Mouse (Mus musculus): Measurements from ENCODE around the gene Lmntd1. TPM values are rescaled to one million over a fixed set of nuclear protein-coding genes. Genes with fewer than 3 reads are reported as not detected.
A peak's percentile ranks its signal among the peaks of the same experiment; 100 is the strongest.

Lmntd1 gene
- polyA plus RNA-seq, 1 experiment from 2014 or later, result 1.1 TPM

- Histone ChIP-seq H3K4me3 (replicated peaks; ENCODE audit: low read length) (no peak overlapping the region; the same call in 1 of the 2 replicates), H3K9ac (ENCODE audit: low read length) (peak overlapping the region; percentile 50), H3K9me3 (replicated peaks; ENCODE audit: control insufficient read depth, low read length) (peaks cover 5% of the 10 kb centered on the region; the same call in 1 of the 2 replicates), H3K27me3 (ENCODE audit: control insufficient read depth, insufficient read depth, low read length) (no peaks in the 10 kb centered on the region), H3K4me1 (ENCODE audit: control insufficient read depth, insufficient read depth, low read length) (peaks cover 3% of the 10 kb centered on the region; the same call in 1 of the 2 replicates), H3K4me2 (ENCODE audit: low read depth, low read length) (peak overlapping the region; percentile 36; the same call in 1 of the 2 replicates), H3K27ac (ENCODE audit: low read length) (no peak overlapping the region), H3K36me3 (ENCODE audit: control insufficient read depth, insufficient read depth, low read length) (no peaks in the 10 kb centered on the region)
- no peak for ATAC-seq (ENCODE audit: insufficient read depth, low FRiP score)
- 40% methylated on average over 26 of the region's 26 CpGs for WGBS
Measured at GRCm38 (mm10) chr6:145359470-145360430, 254.4 kb downstream of the Lmntd1 start.

GRCm38 (mm10) chr6:145358001-145358400 lies 256.1 kb downstream of the Lmntd1 start:
- H3K4me3 ChIP-seq (replicated peaks; ENCODE audit: low read length), result no peak overlapping the region
- no peak for ATAC-seq (ENCODE audit: insufficient read depth, low FRiP score)

GRCm38 (mm10) chr6:145353806-145354205 lies 260.3 kb downstream of the Lmntd1 start:
- Histone ChIP-seq H3K4me3 (replicated peaks; ENCODE audit: low read length) (no peak overlapping the region), H3K36me3 (ENCODE audit: control insufficient read depth, insufficient read depth, low read length) (no peaks in the 10 kb centered on the region), H3K4me2 (ENCODE audit: low read depth, low read length) (no peak overlapping the region), H3K27me3 (ENCODE audit: control insufficient read depth, insufficient read depth, low read length) (no peaks in the 10 kb centered on the region), H3K9me3 (replicated peaks; ENCODE audit: control insufficient read depth, low read length) (peaks cover 5% of the 10 kb centered on the region; the same call in 1 of the 2 replicates), H3K9ac (ENCODE audit: low read length) (no peak overlapping the region), H3K4me1 (ENCODE audit: control insufficient read depth, insufficient read depth, low read length) (peaks cover 3% of the 10 kb centered on the region), H3K27ac (ENCODE audit: low read length) (no peak overlapping the region)
- ATAC-seq (ENCODE audit: insufficient read depth, low FRiP score), result no peak
- WGBS, result 90% methylated on average over 5 of the region's 5 CpGs

More at GRCm38 (mm10) chr6:145358001-145358400, 256.1 kb downstream of the Lmntd1 start:
- Histone ChIP-seq H3K4me2 (ENCODE audit: low read depth, low read length) (no peak overlapping the region), H3K27ac (ENCODE audit: low read length) (no peak overlapping the region), H3K9ac (ENCODE audit: low read length) (no peak overlapping the region), H3K27me3 (ENCODE audit: control insufficient read depth, insufficient read depth, low read length) (no peaks in the 10 kb centered on the region), H3K36me3 (ENCODE audit: control insufficient read depth, insufficient read depth, low read length) (no peaks in the 10 kb centered on the region), H3K4me1 (ENCODE audit: control insufficient read depth, insufficient read depth, low read length) (peaks cover 3% of the 10 kb centered on the region; the same call in 1 of the 2 replicates), H3K9me3 (replicated peaks; ENCODE audit: control insufficient read depth, low read length) (peaks cover 5% of the 10 kb centered on the region; the same call in 1 of the 2 replicates)
- WGBS, result 59% methylated on average over 9 of the region's 9 CpGs

GRCm38 (mm10) chr6:145352705-145353104 lies 261.4 kb downstream of the Lmntd1 start:
- Histone ChIP-seq H3K27me3 (ENCODE audit: control insufficient read depth, insufficient read depth, low read length) (no peaks in the 10 kb centered on the region), H3K9me3 (replicated peaks; ENCODE audit: control insufficient read depth, low read length) (peaks cover 5% of the 10 kb centered on the region; the same call in 1 of the 2 replicates), H3K9ac (ENCODE audit: low read length) (no peak overlapping the region), H3K36me3 (ENCODE audit: control insufficient read depth, insufficient read depth, low read length) (no peaks in the 10 kb centered on the region), H3K4me1 (ENCODE audit: control insufficient read depth, insufficient read depth, low read length) (peaks cover 3% of the 10 kb centered on the region; the same call in 1 of the 2 replicates), H3K4me2 (ENCODE audit: low read depth, low read length) (no peak overlapping the region), H3K4me3 (replicated peaks; ENCODE audit: low read length) (no peak overlapping the region), H3K27ac (ENCODE audit: low read length) (no peak overlapping the region)
- no peak for ATAC-seq (ENCODE audit: insufficient read depth, low FRiP score)
- WGBS, result 12% methylated on average over 1 of the region's 1 CpGs

GRCm38 (mm10) chr6:145348196-145348915 lies 265.8 kb downstream of the Lmntd1 start:
- Histone ChIP-seq H3K9ac (ENCODE audit: low read length) (no peak overlapping the region), H3K4me2 (ENCODE audit: low read depth, low read length) (no peak overlapping the region), H3K27ac (ENCODE audit: low read length) (no peak overlapping the region), H3K9me3 (replicated peaks; ENCODE audit: control insufficient read depth, low read length) (no peaks in the 10 kb centered on the region), H3K27me3 (ENCODE audit: control insufficient read depth, insufficient read depth, low read length) (no peaks in the 10 kb centered on the region), H3K36me3 (ENCODE audit: control insufficient read depth, insufficient read depth, low read length) (no peaks in the 10 kb centered on the region), H3K4me3 (replicated peaks; ENCODE audit: low read length) (no peak overlapping the region), H3K4me1 (ENCODE audit: control insufficient read depth, insufficient read depth, low read length) (peaks cover 3% of the 10 kb centered on the region; the same call in 1 of the 2 replicates)
- ATAC-seq (ENCODE audit: insufficient read depth, low FRiP score), result no peak
- WGBS, result 70% methylated on average over 9 of the region's 9 CpGs

GRCm38 (mm10) chr6:145347641-145348040 lies 266.5 kb downstream of the Lmntd1 start:
- no peak overlapping the region for H3K4me3 ChIP-seq (replicated peaks; ENCODE audit: low read length)
- no peaks in the 10 kb centered on the region for H3K36me3 ChIP-seq (ENCODE audit: control insufficient read depth, insufficient read depth, low read length)
- H3K9ac ChIP-seq (ENCODE audit: low read length), result no peak overlapping the region
- no peak overlapping the region for H3K4me2 ChIP-seq (ENCODE audit: low read depth, low read length)
- peaks cover 3% of the 10 kb centered on the region; the same call in 1 of the 2 replicates for H3K4me1 ChIP-seq (ENCODE audit: control insufficient read depth, insufficient read depth, low read length)
- ATAC-seq (ENCODE audit: insufficient read depth, low FRiP score), result no peak
- H3K27ac ChIP-seq (ENCODE audit: low read length), result no peak overlapping the region
- H3K9me3 ChIP-seq (replicated peaks; ENCODE audit: control insufficient read depth, low read length), result no peaks in the 10 kb centered on the region
- WGBS, result 69% methylated on average over 6 of the region's 6 CpGs
- H3K27me3 ChIP-seq (ENCODE audit: control insufficient read depth, insufficient read depth, low read length), result no peaks in the 10 kb centered on the region

GRCm38 (mm10) chr6:145346789-145347557 lies 267.1 kb downstream of the Lmntd1 start:
- H3K4me1 ChIP-seq (ENCODE audit: control insufficient read depth, insufficient read depth, low read length), result peaks cover 3% of the 10 kb centered on the region; the same call in 1 of the 2 replicates
- H3K27me3 ChIP-seq (ENCODE audit: control insufficient read depth, insufficient read depth, low read length), result no peaks in the 10 kb centered on the region
- H3K9ac ChIP-seq (ENCODE audit: low read length), result no peak overlapping the region
- no peaks in the 10 kb centered on the region for H3K36me3 ChIP-seq (ENCODE audit: control insufficient read depth, insufficient read depth, low read length)
- H3K4me2 ChIP-seq (ENCODE audit: low read depth, low read length), result no peak overlapping the region
- H3K4me3 ChIP-seq (replicated peaks; ENCODE audit: low read length), result no peak overlapping the region
- no peak overlapping the region for H3K27ac ChIP-seq (ENCODE audit: low read length)
- ATAC-seq (ENCODE audit: insufficient read depth, low FRiP score), result 0 out of 2 replicates have a peak, but pooled peaks have one; percentile 12
- no peaks in the 10 kb centered on the region for H3K9me3 ChIP-seq (replicated peaks; ENCODE audit: control insufficient read depth, low read length)
- WGBS, result 70% methylated on average over 11 of the region's 11 CpGs

GRCm38 (mm10) chr6:145346305-145346704 lies 267.8 kb downstream of the Lmntd1 start:
- Histone ChIP-seq H3K36me3 (ENCODE audit: control insufficient read depth, insufficient read depth, low read length) (no peaks in the 10 kb centered on the region), H3K4me3 (replicated peaks; ENCODE audit: low read length) (no peak overlapping the region), H3K9ac (ENCODE audit: low read length) (no peak overlapping the region), H3K27ac (ENCODE audit: low read length) (no peak overlapping the region), H3K9me3 (replicated peaks; ENCODE audit: control insufficient read depth, low read length) (no peaks in the 10 kb centered on the region), H3K4me1 (ENCODE audit: control insufficient read depth, insufficient read depth, low read length) (peaks cover 3% of the 10 kb centered on the region; the same call in 1 of the 2 replicates), H3K27me3 (ENCODE audit: control insufficient read depth, insufficient read depth, low read length) (no peaks in the 10 kb centered on the region), H3K4me2 (ENCODE audit: low read depth, low read length) (no peak overlapping the region)
- WGBS, result 77% methylated on average over 8 of the region's 8 CpGs
- ATAC-seq (ENCODE audit: insufficient read depth, low FRiP score), result no peak

Data from stomach, embryonic 16.5 days (tissue).